ENCODE assay signal across 29 mouse cellular contexts in the genomic region with DNA sequence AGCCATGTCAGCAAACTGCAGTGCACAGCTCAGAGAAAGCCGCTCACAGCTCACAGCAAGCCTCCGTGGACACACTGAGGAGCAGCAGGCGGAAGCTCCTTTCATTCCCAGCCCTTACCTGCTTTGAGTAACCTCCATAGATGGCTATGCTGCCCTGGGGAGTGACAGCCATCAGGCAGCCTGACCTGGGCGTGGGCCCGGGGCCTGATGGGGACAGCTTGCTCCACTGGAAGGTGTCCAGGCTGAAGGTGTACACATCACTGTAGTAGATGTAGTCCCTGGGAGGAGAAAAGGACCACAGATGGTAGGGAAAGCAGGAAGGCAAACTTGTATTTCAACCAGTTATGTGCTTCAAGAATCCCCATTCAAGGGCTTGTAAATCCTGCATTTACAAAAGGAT.
"Had no signal": no experiment of that assay in that cellular context is flagged by ENCODE, and none has a peak within 500 bp of the region (broad histone marks: within the 10 kb centered on the region; RNA-seq: fewer than 3 reads in every experiment).

No protein-coding gene starts in this region.

- H3K27ac ChIP-seq: gastrocnemius, adult 2 months; heart, embryonic 10.5 days; hindbrain, embryonic 10.5 days; hindbrain, embryonic 12.5 days; hindbrain, embryonic 14.5 days; intestine, embryonic 15.5 days; layer of hippocampus, adult 2 months; limb, embryonic 10.5 days; limb, embryonic 12.5 days; liver, embryonic 13.5 days; liver, embryonic 15.5 days had no signal

- H3K27me3 ChIP-seq: heart, embryonic 12.5 days; hindbrain, embryonic 12.5 days; intestine, embryonic 15.5 days; limb, embryonic 12.5 days; liver, embryonic 13.5 days; liver, embryonic 15.5 days had no signal

- H3K9ac ChIP-seq: heart, embryonic 12.5 days; hindbrain, embryonic 12.5 days; hindbrain, embryonic 14.5 days; intestine, embryonic 15.5 days; limb, embryonic 12.5 days; liver, embryonic 13.5 days; liver, embryonic 15.5 days had no signal

- DNase-seq: gastrocnemius, adult 2 months; gastrocnemius, postnatal 10 days; gastrocnemius, postnatal 25 days; heart, adult 18-20 months; heart, postnatal 10 days; heart, postnatal 4 days; kidney, adult 18-20 months; kidney, adult 8-10 months; kidney, postnatal 10 days; kidney, postnatal 25 days; kidney, postnatal 4 days; layer of hippocampus, adult 9-11 months; layer of hippocampus, postnatal 36 days; liver; liver, embryonic 13.5 days had no signal

- H3K9me3 ChIP-seq: heart, embryonic 10.5 days; heart, embryonic 12.5 days; hindbrain, embryonic 10.5 days; hindbrain, embryonic 12.5 days; intestine, embryonic 15.5 days; limb, embryonic 10.5 days; limb, embryonic 12.5 days; liver, embryonic 13.5 days; liver, embryonic 15.5 days had no signal

- H3K4me2 ChIP-seq: heart, embryonic 12.5 days; hindbrain, embryonic 12.5 days; hindbrain, embryonic 14.5 days; intestine, embryonic 15.5 days; limb, embryonic 12.5 days; liver, embryonic 11.5 days; liver, embryonic 13.5 days; liver, embryonic 15.5 days had no signal

- H3K4me3 ChIP-seq: gastrocnemius, adult 2 months; heart, embryonic 10.5 days; heart, embryonic 12.5 days; hindbrain, embryonic 10.5 days; hindbrain, embryonic 12.5 days; intestine, embryonic 15.5 days; layer of hippocampus, adult 2 months; limb, embryonic 10.5 days; limb, embryonic 12.5 days; liver, embryonic 13.5 days; liver, embryonic 15.5 days had no signal

- ATAC-seq: hindbrain, embryonic 16.5 days; inflammation-experienced regulatory T-cells, adult 6 months; intestine, embryonic 15.5 days; intestine, postnatal 0 days had no signal

- H3K4me1 ChIP-seq: hindbrain, embryonic 10.5 days; intestine, embryonic 15.5 days; limb, embryonic 10.5 days; liver, embryonic 13.5 days; liver, embryonic 15.5 days had no signal
